Mouse (Mus musculus) brain, embryonic 14.5 days (tissue): ENCODE measurements around the gene Olfr1411.

Experiments used
- CTCF ChIP-seq: fragments of 200-500 bp; IDR thresholded peaks from 2 replicates; pipeline ENCODE4 v1.5.1; 2012; ENCODE audit warnings: inconsistent platforms, mild to moderate bottlenecking, moderate library complexity, borderline replicate concordance; ENCODE audit not compliant: insufficient read depth, insufficient read length; ENCODE audit errors: extremely low read depth
- POLR2A ChIP-seq: fragments of 200-500 bp; IDR thresholded peaks from 2 replicates; pipeline ENCODE4 v1.6.1; 2012; ENCODE audit warnings: mild to moderate bottlenecking, inconsistent platforms, borderline replicate concordance; ENCODE audit not compliant: poor library complexity, insufficient read depth, insufficient read length, severe bottlenecking; ENCODE audit errors: extremely low read depth

DNA sequence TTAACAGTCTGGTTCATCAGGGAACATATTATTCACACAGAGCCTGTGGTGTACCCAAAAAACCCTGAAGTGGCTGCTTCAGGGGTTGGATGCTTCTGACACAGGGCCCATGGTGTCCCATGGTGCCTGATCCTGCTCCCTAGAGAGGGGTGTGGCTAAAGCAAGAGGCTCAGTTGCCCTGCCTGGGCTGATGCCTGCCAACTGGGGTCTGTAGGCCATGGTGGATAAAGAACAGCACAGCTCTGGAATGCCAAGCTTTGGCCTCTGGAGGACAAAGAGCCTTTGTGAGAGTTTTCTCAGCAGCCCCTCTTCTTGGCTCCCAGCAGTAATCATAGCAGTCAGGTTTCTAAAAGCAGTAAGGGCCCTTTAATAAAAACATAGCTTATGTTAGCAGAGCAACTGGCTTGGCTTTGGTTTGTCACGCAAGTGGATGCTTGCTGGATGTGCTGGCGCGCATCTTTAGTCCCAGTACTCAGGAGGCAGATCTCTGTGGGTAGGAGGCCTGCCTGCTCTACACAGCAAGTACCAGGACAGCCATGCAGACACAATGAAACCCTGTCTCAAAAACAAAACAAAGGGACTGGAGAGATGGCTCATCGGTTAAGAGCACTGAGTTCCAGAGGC is 40.9 kb downstream of the Olfr1411 start:
- TF ChIP-seq POLR2A: no peak
- TF ChIP-seq CTCF: no peak
